Mouse (Mus musculus) CH12.LX (cell line): ENCODE measurements around the gene Add2. TPM values are rescaled to one million over a fixed set of nuclear protein-coding genes. Genes with fewer than 3 reads are reported as not detected.

Experiments used
- DNase-seq: peaks from one replicate; pipeline ENCODE4 v3.0.0-alpha.2; 2013; ENCODE audit errors: extremely low read depth
- H3K27ac ChIP-seq: 2 replicates; pipeline ENCODE4 v1.5.1; 2012; ENCODE audit warnings: low read depth, mild to moderate bottlenecking, control low read depth, moderate library complexity; ENCODE audit not compliant: insufficient read depth
- H3K27me3 ChIP-seq: replicated peaks from 2 replicates; pipeline ENCODE3; 2012; ENCODE audit warnings: inconsistent platforms
- H3K36me3 ChIP-seq, 2 experiments: replicated peaks in 1 of 2; 2 replicates each; pipeline versions ENCODE3 to v1.6.1; 2012; ENCODE audit warnings: inconsistent platforms in 1 of 2, low read length in 1 of 2, mild to moderate bottlenecking in 1 of 2, mixed read lengths in 1 of 2, moderate library complexity in 1 of 2; ENCODE audit not compliant: control insufficient read depth in 1 of 2, insufficient read depth in 1 of 2
- H3K4me1 ChIP-seq, 2 experiments: 2 replicates each; pipeline ENCODE4 v1.6.1; 2012; ENCODE audit warnings: inconsistent platforms in 1 of 2, moderate library complexity in 1 of 2; ENCODE audit not compliant: insufficient read depth in 2 of 2, control insufficient read depth in 1 of 2
- H3K4me2 ChIP-seq: 2 replicates; pipeline ENCODE4 v1.6.1; 2012; ENCODE audit warnings: low read depth, mild to moderate bottlenecking, control low read depth; ENCODE audit not compliant: poor library complexity, insufficient read depth, severe bottlenecking
- H3K4me3 ChIP-seq, 3 experiments: fragments of 150-350 bp in 1 of 3; sonication (generic) in 1 of 3; replicated peaks in 1 of 3; 2 replicates each; pipeline versions ENCODE3 to v1.5.1; 2011 to 2012; ENCODE audit warnings: low read depth in 2 of 3, low read length in 2 of 3, mild to moderate bottlenecking in 2 of 3, moderate library complexity in 2 of 3, control low read depth in 1 of 3, improper control_type of control experiment in 1 of 3, inconsistent platforms in 1 of 3, mixed read lengths in 1 of 3; ENCODE audit not compliant: poor library complexity in 1 of 3
- H3K79me2 ChIP-seq: replicated peaks from 2 replicates; pipeline ENCODE4 v1.6.1; 2012; ENCODE audit warnings: mild to moderate bottlenecking, moderate library complexity; ENCODE audit not compliant: control insufficient read depth, poor library complexity, insufficient read depth, severe bottlenecking; ENCODE audit errors: extremely low read depth
- H3K9ac ChIP-seq: 2 replicates; pipeline ENCODE4 v1.6.1; 2012; ENCODE audit warnings: low read depth, mild to moderate bottlenecking, control low read depth, moderate library complexity; ENCODE audit not compliant: insufficient read depth
- H3K9me3 ChIP-seq: replicated peaks from 2 replicates; pipeline ENCODE3; 2012; ENCODE audit warnings: low read length, inconsistent platforms, mixed read lengths
- CHD1 ChIP-seq: IDR thresholded peaks from 2 replicates; pipeline ENCODE4 v1.6.1; 2012; ENCODE audit warnings: low read depth, low read length, improper control_type of control experiment, inconsistent platforms
- CTCF ChIP-seq, 2 experiments: IDR thresholded peaks in 1 of 2; conservative IDR thresholded peaks in 1 of 2; 2 replicates each; pipeline ENCODE4 v1.5.1; 2011 to 2012; ENCODE audit warnings: low read depth in 2 of 2, low read length in 2 of 2, improper control_type of control experiment in 1 of 2, inconsistent platforms in 1 of 2, mild to moderate bottlenecking in 1 of 2, moderate library complexity in 1 of 2
- ELF1 ChIP-seq: IDR thresholded peaks from 2 replicates; pipeline ENCODE4 v1.6.1; 2014; ENCODE audit warnings: low read depth, mild to moderate bottlenecking, inconsistent platforms, low read length, improper control_type of control experiment
- GABPA ChIP-seq: IDR thresholded peaks from 2 replicates; pipeline ENCODE4 v1.6.1; 2012; ENCODE audit warnings: low read depth, low read length, improper control_type of control experiment, inconsistent platforms; ENCODE audit not compliant: insufficient replicate concordance
- HCFC1 ChIP-seq: IDR thresholded peaks from 2 replicates; pipeline ENCODE4 v1.6.1; 2012; ENCODE audit warnings: low read depth, mild to moderate bottlenecking, inconsistent platforms, low read length, improper control_type of control experiment
- JUN ChIP-seq: IDR thresholded peaks from 2 replicates; pipeline ENCODE4 v1.6.1; 2011; ENCODE audit warnings: low read depth, mild to moderate bottlenecking, low read length, improper control_type of control experiment, moderate library complexity; ENCODE audit not compliant: insufficient read depth
- KAT2A ChIP-seq: IDR thresholded peaks from 2 replicates; pipeline ENCODE4 v1.6.1; 2012; ENCODE audit warnings: low read length, improper control_type of control experiment, inconsistent platforms; ENCODE audit not compliant: insufficient replicate concordance
- MAZ ChIP-seq: IDR thresholded peaks from 2 replicates; pipeline ENCODE4 v1.6.1; 2012; ENCODE audit warnings: low read depth, mild to moderate bottlenecking, inconsistent platforms, low read length, improper control_type of control experiment, moderate library complexity
- MEF2A ChIP-seq: IDR thresholded peaks from 2 replicates; pipeline ENCODE4 v1.6.1; 2014; ENCODE audit warnings: low read depth, mild to moderate bottlenecking, inconsistent platforms, low read length, improper control_type of control experiment, borderline replicate concordance
- MXI1 ChIP-seq: IDR thresholded peaks from 2 replicates; pipeline ENCODE4 v1.6.1; 2011; ENCODE audit warnings: mild to moderate bottlenecking, low read depth, low read length, improper control_type of control experiment
- NRF1 ChIP-seq: IDR thresholded peaks from 2 replicates; pipeline ENCODE4 v1.6.1; 2014; ENCODE audit warnings: low read depth, mild to moderate bottlenecking, inconsistent platforms, low read length, improper control_type of control experiment, moderate library complexity
- RCOR1 ChIP-seq: conservative IDR thresholded peaks from 2 replicates; pipeline ENCODE4 v1.6.1; 2012; ENCODE audit warnings: low read depth, mild to moderate bottlenecking, inconsistent platforms, low read length, improper control_type of control experiment
- SMC3 ChIP-seq: IDR thresholded peaks from 2 replicates; pipeline ENCODE4 v1.6.1; 2011; ENCODE audit warnings: low read depth, low read length, improper control_type of control experiment
- TBP ChIP-seq: conservative IDR thresholded peaks from 2 replicates; pipeline ENCODE4 v1.6.1; 2011; ENCODE audit warnings: low read depth, low read length, improper control_type of control experiment
- ZC3H11A ChIP-seq: IDR thresholded peaks from 2 replicates; pipeline ENCODE4 v1.6.1; 2012; ENCODE audit warnings: low read depth, mild to moderate bottlenecking, inconsistent platforms, low read length, improper control_type of control experiment
- ZKSCAN1 ChIP-seq: IDR thresholded peaks from 2 replicates; pipeline ENCODE4 v1.6.1; 2012; ENCODE audit warnings: low read depth, inconsistent platforms, low read length, improper control_type of control experiment, borderline replicate concordance
- ZMIZ1 ChIP-seq: IDR thresholded peaks from 2 replicates; pipeline ENCODE4 v1.6.1; 2012; ENCODE audit warnings: low read depth, mild to moderate bottlenecking, inconsistent platforms, low read length, improper control_type of control experiment
- dilution Hi-C: fragments of 300-500 bp; cut with MboI; formaldehyde crosslinking; loops from 2 replicates; pipeline ENCODE4 v1.14.3; 2020; ENCODE audit warnings: low sequenced_read_pairs; ENCODE audit not compliant: extremely low pct_unique_long_range_greater_than_20kb, extremely low pct_ligation_motif_present
- in situ Hi-C: fragments of 300-500 bp; cut with MboI; formaldehyde crosslinking; loops from 3 replicates; pipeline ENCODE4 v1.14.3; 2019; ENCODE audit warnings: low sequenced_read_pairs, low pct_ligation_motif_present, low pct_unique_long_range_greater_than_20kb, mixed read lengths
- polyA plus RNA-seq: library from polyadenylated mRNA; unstranded; fragments of >175 nt; gene quantifications from 2 replicates; pipeline ENCODE4 v1.2.1, GENCODE M21; 2012; ENCODE audit warnings: low read depth; ENCODE audit not compliant: insufficient read length
- total RNA-seq, 2 experiments: library from RNA; depleted of rRNA; stranded (reverse); fragments of 300-350 nt in 1 of 2; fragments of >200 nt in 1 of 2; gene quantifications; 2 replicates each; pipeline ENCODE4 v1.2.3; 2012 to 2014

Gene Add2
- total and polyA plus RNA-seq, 3 experiments = 0.11 TPM; not detected in 2

- no peak for DNase-seq
- H3K27ac ChIP-seq = no peak overlapping the region
- H3K4me1 ChIP-seq = no peaks in the 10 kb centered on the region
- H3K4me2 ChIP-seq = no peak overlapping the region
- no peaks in the 10 kb centered on the region for H3K9me3 ChIP-seq
- no peak overlapping the region for H3K9ac ChIP-seq
- dilution Hi-C loops = no loop called here
- TF ChIP-seq CTCF (conservative IDR thresholded peaks at IDR 0.05 in 1 of 2, IDR thresholded peaks at IDR 0.05 in 1 of 2; ENCODE audit: low read depth in 2 of 2, low read length in 2 of 2) = no peak
- H3K79me2 ChIP-seq = no peaks in the 10 kb centered on the region
- H3K36me3 ChIP-seq = no peaks in the 10 kb centered on the region
- peaks cover 64% of the 10 kb centered on the region for H3K27me3 ChIP-seq
- in situ Hi-C loops = no loop called here
- no peak overlapping the region for H3K4me3 ChIP-seq
Observed at GRCm38 (mm10) chr6:86164028-86164427, 135.5 kb downstream of the Add2 start.

GRCm38 (mm10) chr6:86166426-86166825 lies 137.9 kb downstream of the Add2 start:
- H3K4me1 ChIP-seq = no peaks in the 10 kb centered on the region
- no peaks in the 10 kb centered on the region for H3K36me3 ChIP-seq
- H3K4me2 ChIP-seq = no peak overlapping the region
- no peaks in the 10 kb centered on the region for H3K79me2 ChIP-seq
- no peak overlapping the region for H3K4me3 ChIP-seq
- TF ChIP-seq RCOR1 (no peak), KAT2A (no peak), MEF2A (no peak), SMC3 (no peak), TBP (no peak), ELF1 (no peak), MXI1 (no peak), ZC3H11A (no peak), GABPA (no peak), JUN (no peak), MAZ (no peak), HCFC1 (no peak), ZKSCAN1 (no peak), CHD1 (no peak), ZMIZ1 (no peak), NRF1 (no peak)
- DNase-seq = no peak
- peaks cover 59% of the 10 kb centered on the region for H3K27me3 ChIP-seq
- H3K9ac ChIP-seq = no peak overlapping the region
- dilution Hi-C loops = no loop called here
- in situ Hi-C loops = no loop called here
- no peaks in the 10 kb centered on the region for H3K9me3 ChIP-seq
- no peak overlapping the region for H3K27ac ChIP-seq
